Mouse (Mus musculus) midbrain, postnatal 0 days (tissue): ENCODE measurements around the gene Stap2. TPM values are rescaled to one million over a fixed set of nuclear protein-coding genes. Genes with fewer than 3 reads are reported as not detected.

Experiments used
- ATAC-seq: fragments of 200-750 bp; cut with Nextera tagmentation; 2 replicates; pipeline ENCODE4 v1.8.0; 2017; ENCODE audit warnings: moderate number of reproducible peaks, mild to moderate bottlenecking, moderate TSS enrichment, moderate library complexity; ENCODE audit not compliant: low FRiP score
- DNase-seq: peaks from one replicate; pipeline ENCODE4 v3.0.0-alpha.2; 2015; ENCODE audit warnings: low spot score
- H3K27ac ChIP-seq: fragments of 300-500 bp; sonication (generic); 2 replicates; pipeline ENCODE4 v1.5.1; 2014; ENCODE audit warnings: low read depth, mild to moderate bottlenecking, low read length, mixed read lengths
- H3K27me3 ChIP-seq: fragments of 300-500 bp; sonication (generic); 2 replicates; pipeline ENCODE4 v1.6.1; 2014; ENCODE audit warnings: low read length, control low read depth, mixed read lengths; ENCODE audit not compliant: insufficient read depth
- H3K36me3 ChIP-seq: fragments of 300-500 bp; sonication (generic); 2 replicates; pipeline ENCODE4 v1.6.1; 2014; ENCODE audit warnings: low read length, control low read depth, mixed read lengths; ENCODE audit not compliant: insufficient read depth
- H3K4me1 ChIP-seq: fragments of 300-500 bp; sonication (generic); 2 replicates; pipeline ENCODE4 v1.6.1; 2014; ENCODE audit warnings: mild to moderate bottlenecking, control low read depth, antibody characterized with exemption, low read length, mixed read lengths; ENCODE audit not compliant: insufficient read depth
- H3K4me2 ChIP-seq: fragments of 300-500 bp; sonication (generic); 2 replicates; pipeline ENCODE4 v1.6.1; 2014; ENCODE audit warnings: low read depth, mild to moderate bottlenecking, low read length, mixed read lengths; ENCODE audit not compliant: poor library complexity, severe bottlenecking
- H3K4me3 ChIP-seq: fragments of 300-500 bp; sonication (generic); 2 replicates; pipeline ENCODE4 v1.5.1; 2014; ENCODE audit warnings: low read depth, mild to moderate bottlenecking, low read length, moderate library complexity
- H3K9ac ChIP-seq: fragments of 300-500 bp; sonication (generic); replicated peaks from 2 replicates; pipeline ENCODE4 v1.6.1; 2014; ENCODE audit warnings: mild to moderate bottlenecking, low read length, moderate library complexity, mixed read lengths; ENCODE audit not compliant: poor library complexity, severe bottlenecking
- H3K9me3 ChIP-seq: fragments of 300-500 bp; sonication (generic); 2 replicates; pipeline ENCODE4 v1.6.1; 2016; ENCODE audit warnings: low read length, control low read depth
- CTCF ChIP-seq: IDR thresholded peaks from 2 replicates; pipeline ENCODE4 v1.5.1; 2016; ENCODE audit warnings: antibody characterized with exemption, mild to moderate bottlenecking
- WGBS: fragments of 180-500 bp; shearing (Covaris S2); extraction: QIAGEN DNeasy Blood & Tissue Kit; methylation state at CpG from one replicate; pipeline ENCODE4 v1.1.7; 2014; 5-methylcytosine and 5-hydroxymethylcytosine counted together
- polyA plus RNA-seq: library from polyadenylated mRNA; unstranded; fragments of >200 nt; fragmentation: Nextera tagmentation; extraction: Ambion mirVana; gene quantifications from 2 replicates; pipeline ENCODE4 v1.2.1, GENCODE M21; 2015
- total RNA-seq: library from RNA; depleted of rRNA; stranded (reverse); fragments of >200 nt; gene quantifications from 2 replicates; pipeline ENCODE4 v1.2.3, GENCODE M21; 2014

Gene Stap2
- total and polyA plus RNA-seq, 2 experiments from 2014 or later: 2.4 to 4.3 TPM

- H3K9ac ChIP-seq: peak within 1 kb of the TSS; percentile 64
- H3K4me3 ChIP-seq: peak within 1 kb of the TSS; percentile 50
- H3K4me1 ChIP-seq: peaks cover 7% of the 10 kb centered on the region
- H3K9me3 ChIP-seq: no peaks in the 10 kb centered on the region
- H3K36me3 ChIP-seq: peaks cover 20% of the 10 kb centered on the region
- peak; percentile 84 for ATAC-seq
- peak within 1 kb of the TSS; percentile 79 for H3K4me2 ChIP-seq
- no peaks in the 10 kb centered on the region for H3K27me3 ChIP-seq
- peak; percentile 17; the same call in 1 of the 2 replicates for TF ChIP-seq CTCF
- H3K27ac ChIP-seq: peak within 1 kb of the TSS; percentile 44
- DNase-seq: peak; percentile 90
- 9% methylated on average over 29 of the region's 35 CpGs for WGBS
Measured at GRCm38 (mm10) chr17:55986030-55986961, 19.1 kb downstream of the Stap2 start, which contains the start of gene Fsd1. Gene Fsd1, plus strand, starts transcription at chr17:55986509.

GRCm38 (mm10) chr17:55977301-55977700, 28.1 kb downstream of the Stap2 start:
- Histone ChIP-seq H3K9ac (no peak overlapping the region), H3K4me2 (no peak overlapping the region), H3K4me3 (no peak overlapping the region), H3K36me3 (peaks cover 23% of the 10 kb centered on the region; the same call in 1 of the 2 replicates), H3K4me1 (no peaks in the 10 kb centered on the region), H3K27me3 (no peaks in the 10 kb centered on the region), H3K27ac (no peak overlapping the region), H3K9me3 (no peaks in the 10 kb centered on the region)
- ATAC-seq (no peak), DNase-seq (no peak)
- WGBS: 63% methylated on average over 3 of the region's 3 CpGs
- TF ChIP-seq CTCF: no peak

- WGBS: 19% methylated on average over 13 of the region's 13 CpGs
- Histone ChIP-seq H3K27me3 (no peaks in the 10 kb centered on the region), H3K9me3 (no peaks in the 10 kb centered on the region), H3K9ac (no peak overlapping the region; the same call in 1 of the 2 replicates), H3K27ac (peak overlapping the region; percentile 18; the same call in 1 of the 2 replicates), H3K4me1 (no peaks in the 10 kb centered on the region), H3K4me3 (no peak overlapping the region), H3K36me3 (peaks cover 23% of the 10 kb centered on the region; the same call in 1 of the 2 replicates), H3K4me2 (no peak overlapping the region)
- ATAC-seq (peak; percentile 81), DNase-seq (peak; percentile 89)
- TF ChIP-seq CTCF: peak; percentile 88
Measured at GRCm38 (mm10) chr17:55976255-55976862, 29.0 kb downstream of the Stap2 start.

GRCm38 (mm10) chr17:55971453-55971852, 33.9 kb downstream of the Stap2 start:
- Histone ChIP-seq H3K9me3 (no peaks in the 10 kb centered on the region), H3K9ac (peak overlapping the region; percentile 87), H3K4me1 (0 out of 2 replicates have a peak, but pooled peaks cover 7% of the 10 kb centered on the region), H3K4me2 (peak overlapping the region; percentile 93), H3K27me3 (no peaks in the 10 kb centered on the region), H3K36me3 (peaks cover 27% of the 10 kb centered on the region; the same call in 1 of the 2 replicates), H3K4me3 (peak overlapping the region; percentile 66), H3K27ac (peak overlapping the region; percentile 12; the same call in 1 of the 2 replicates)
- no peak for DNase-seq
- 21% methylated on average over 22 of the region's 22 CpGs for WGBS
- no peak for TF ChIP-seq CTCF
- ATAC-seq: no peak

GRCm38 (mm10) chr17:55969966-55970891, 35.2 kb downstream of the Stap2 start, which contains the start of gene Shd:
Gene Shd, plus strand, starts transcription at chr17:55970467.
- Histone ChIP-seq H3K4me3 (peak within 1 kb of the TSS; percentile 66), H3K4me1 (0 out of 2 replicates have a peak, but pooled peaks cover 7% of the 10 kb centered on the region), H3K27ac (peak within 1 kb of the TSS; percentile 81), H3K9ac (peak within 1 kb of the TSS; percentile 87), H3K4me2 (peak within 1 kb of the TSS; percentile 93), H3K27me3 (no peaks in the 10 kb centered on the region), H3K36me3 (peaks cover 25% of the 10 kb centered on the region; the same call in 1 of the 2 replicates), H3K9me3 (no peaks in the 10 kb centered on the region)
- TF ChIP-seq CTCF: peak; percentile 9
- DNase-seq: peak; percentile 64
- peak; percentile 68 for ATAC-seq
- 8% methylated on average over 49 of the region's 55 CpGs for WGBS
